Mouse (Mus musculus): ENCODE results near the gene Cldn7.
"Not testable (repeated sequence)": the region's sequence is repeated elsewhere in the genome, so short reads cannot be mapped to it uniquely, and the experiment has no call there.

Gene Cldn7

GRCm38 (mm10) chr11:69992932-69993331 lies 28.4 kb downstream of the Cldn7 start:
- no peak for DNase-seq

GRCm38 (mm10) chr11:69994401-69995090 lies 30.0 kb downstream of the Cldn7 start:
- DNase-seq = no peak

- peak; percentile 95 for DNase-seq
These were observed 30.9 kb downstream of the Cldn7 start, which contains the start of gene Phf23 for GRCm38 (mm10) chr11:69995391-69995960. Gene Phf23 (plus strand): TSS chr11:69995777.

DNA sequence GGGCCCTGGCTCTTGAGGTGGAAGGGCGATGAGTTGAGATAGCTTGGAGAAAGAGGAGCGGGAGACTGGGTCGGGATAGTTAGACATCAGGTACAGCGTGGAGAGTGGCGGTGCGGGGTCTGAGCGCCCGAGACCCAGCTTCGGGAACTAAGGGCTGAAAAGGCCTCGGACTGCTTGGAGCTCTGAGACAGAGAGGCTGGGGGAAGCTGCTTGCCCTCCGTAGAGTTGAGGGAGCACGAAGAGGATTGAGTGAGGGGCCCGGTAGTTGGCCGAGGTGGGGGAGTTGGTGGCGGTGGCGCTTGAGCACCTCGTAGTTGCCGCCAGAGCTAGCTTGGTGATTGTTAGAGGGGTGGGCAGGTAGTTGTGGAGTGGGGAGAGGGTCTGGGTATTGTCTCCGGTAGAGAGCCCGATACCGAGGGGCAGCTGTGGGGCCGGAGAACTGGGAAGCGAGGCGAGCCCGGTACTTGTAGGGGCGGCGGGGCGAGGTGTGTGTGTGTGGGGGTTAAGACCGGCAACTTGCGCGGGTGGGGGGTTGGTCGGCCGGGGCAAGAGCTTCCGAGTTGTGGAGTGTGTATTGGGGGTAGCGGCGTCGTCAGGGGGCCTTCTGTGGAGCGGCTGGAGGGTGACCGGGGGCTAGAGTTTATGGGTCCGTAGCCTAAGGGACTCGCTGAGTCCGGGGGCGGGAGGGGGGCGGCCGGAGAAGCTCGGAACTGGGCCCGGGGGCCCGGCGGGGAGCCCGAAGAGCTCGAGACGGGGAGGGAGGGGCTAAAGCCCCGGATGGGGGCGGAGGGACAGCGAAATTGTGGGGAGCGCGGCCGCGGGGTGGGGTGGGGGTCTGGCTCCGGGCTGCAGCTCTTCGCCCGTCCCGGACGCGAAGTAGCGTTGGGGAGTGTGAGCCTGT lies 31.8 kb downstream of the Cldn7 start:
- peak; percentile 83 for DNase-seq

DNA sequence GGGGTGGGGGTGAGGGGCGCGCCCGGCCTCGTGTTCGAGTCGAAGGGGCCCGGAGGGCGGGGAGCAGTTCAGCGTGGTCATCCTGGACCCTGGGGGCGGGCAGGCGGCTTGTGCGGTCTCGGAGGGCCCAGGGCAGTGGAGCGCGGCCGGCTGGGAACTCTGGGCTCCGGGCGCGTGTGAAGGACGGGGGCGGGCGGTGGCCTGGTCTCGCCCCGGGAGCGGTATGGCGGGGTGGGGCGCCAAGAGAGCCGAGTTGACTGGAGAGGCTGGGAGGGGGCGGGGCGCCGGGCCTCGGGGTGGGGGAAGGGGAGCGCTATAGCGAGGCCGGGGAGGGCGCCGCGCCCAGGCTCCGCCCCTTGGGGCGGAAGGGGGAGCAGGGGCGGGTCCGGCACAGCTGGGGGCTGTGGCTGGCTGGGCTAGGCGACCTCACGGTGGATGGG lies 32.5 kb downstream of the Cldn7 start:
- DNase-seq = peak; percentile 97

DNA sequence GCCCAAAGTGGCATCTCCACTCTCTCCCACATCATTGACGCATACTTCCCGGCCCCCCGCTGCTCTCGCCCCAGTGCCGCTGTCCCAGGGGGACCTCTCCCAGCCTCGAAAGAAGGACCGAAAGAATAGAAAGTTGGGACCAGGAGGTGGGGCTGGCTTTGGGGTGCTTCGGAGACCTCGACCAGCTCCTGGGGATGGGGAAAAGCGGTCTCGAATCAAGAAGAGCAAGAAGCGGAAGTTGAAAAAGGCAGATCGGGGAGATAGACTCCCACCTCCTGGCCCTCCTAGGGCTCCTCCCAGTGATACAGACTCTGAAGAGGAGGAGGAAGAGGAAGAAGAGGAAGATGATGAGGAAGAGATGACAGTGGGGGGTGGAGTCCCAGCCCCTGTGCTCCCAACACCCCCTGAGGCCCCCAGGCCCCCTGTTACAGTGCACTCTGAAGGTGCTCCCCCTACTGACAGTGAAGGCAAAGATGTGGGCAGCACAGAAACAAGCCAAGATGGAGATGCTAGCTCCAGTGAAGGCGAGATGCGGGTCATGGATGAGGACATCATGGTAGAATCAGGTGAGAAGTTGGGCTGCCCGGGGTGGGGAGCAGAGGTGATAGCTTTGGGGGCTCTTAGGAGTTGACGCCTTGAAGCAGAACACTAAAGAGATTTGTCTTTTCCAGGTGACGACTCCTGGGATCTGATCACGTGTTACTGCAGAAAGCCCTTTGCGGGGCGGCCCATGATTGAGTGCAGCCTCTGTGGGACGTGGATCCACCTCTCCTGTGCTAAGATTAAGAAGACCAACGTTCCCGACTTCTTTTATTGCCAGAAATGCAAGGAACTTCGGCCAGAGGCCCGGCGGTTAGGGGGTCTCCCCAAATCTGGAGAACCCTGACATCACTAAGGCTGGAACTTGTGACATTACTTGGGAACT lies 34.2 kb downstream of the Cldn7 start:
- peak; percentile 50 for DNase-seq

- no peak for DNase-seq
These were observed 35.1 kb downstream of the Cldn7 start for GRCm38 (mm10) chr11:69999666-70000065.

DNA sequence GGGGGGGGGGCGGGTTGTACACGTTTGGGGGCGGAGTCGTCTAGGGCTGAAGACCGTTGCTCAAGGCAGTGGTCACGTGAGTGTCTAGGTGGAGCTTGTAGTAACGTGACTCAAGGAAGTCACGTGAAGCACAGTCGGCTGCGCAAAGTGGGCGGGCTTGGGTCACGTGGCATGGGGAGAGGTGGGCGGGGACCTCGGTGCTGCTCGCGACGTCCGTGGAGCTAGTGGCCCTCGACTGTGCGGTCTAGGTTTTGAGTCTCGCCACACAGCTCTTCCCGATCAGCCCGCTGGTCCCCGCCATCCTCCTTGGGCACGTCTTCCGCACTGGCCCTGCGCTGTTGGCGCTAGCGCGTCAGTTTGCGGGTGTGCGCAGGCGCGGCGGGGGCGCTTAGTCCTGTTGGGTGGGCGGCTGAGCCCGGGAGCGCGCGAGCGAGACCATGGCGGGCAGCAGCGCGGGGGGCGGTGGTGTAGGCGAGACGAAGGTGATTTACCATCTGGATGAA lies 35.9 kb downstream of the Cldn7 start, which contains the start of gene Dvl2:
TSS of gene Dvl2 (plus strand) at position 200 of the 503 bp plus-strand sequence.
- peak; percentile 93 for DNase-seq

GRCm38 (mm10) chr11:70001159-70001558 lies 36.6 kb downstream of the Cldn7 start:
- DNase-seq = no peak

DNA sequence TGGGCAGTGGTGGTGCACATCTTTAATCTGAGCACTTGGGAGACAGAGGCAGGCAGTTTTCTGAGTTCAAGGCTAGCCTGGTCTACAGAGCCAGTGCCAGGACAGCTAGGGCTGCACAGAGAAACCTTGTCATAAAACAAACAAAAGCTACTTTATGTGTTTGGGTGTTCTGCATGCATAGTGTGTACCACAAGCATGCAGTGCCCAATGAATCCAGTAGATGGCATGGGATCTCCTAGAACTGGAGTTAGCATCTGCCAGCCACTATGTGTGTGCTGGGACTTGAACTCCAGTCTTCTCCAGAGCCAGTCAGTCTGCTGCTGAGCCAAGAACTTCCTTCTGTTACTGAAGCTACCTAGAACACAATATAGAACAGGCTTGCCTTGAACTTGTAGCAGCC lies 37.3 kb downstream of the Cldn7 start:
- peak; percentile 86 for DNase-seq

DNA sequence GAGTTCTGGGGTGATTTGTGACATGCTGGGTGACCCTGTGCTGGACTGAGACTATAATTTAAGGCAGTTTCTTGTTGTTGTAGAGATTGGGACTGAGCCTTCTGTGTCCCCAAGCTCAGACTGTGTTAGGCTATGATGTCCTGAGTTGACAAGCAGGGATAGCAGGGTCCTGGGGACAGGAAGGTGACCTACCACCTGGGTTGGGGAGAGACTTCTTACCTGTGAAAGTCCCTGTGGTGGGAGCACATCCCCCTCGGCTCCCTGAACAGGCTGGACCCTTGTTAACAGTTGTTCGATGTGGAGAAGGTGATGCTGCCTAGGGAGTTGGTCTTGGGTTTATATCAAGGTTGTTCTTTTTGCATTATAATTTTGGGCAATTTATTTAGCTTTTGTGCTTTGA lies 37.9 kb downstream of the Cldn7 start:
- no peak for DNase-seq

- peak; percentile 71 for DNase-seq
These were observed 40.9 kb downstream of the Cldn7 start for GRCm38 (mm10) chr11:70005521-70005920.

DNA sequence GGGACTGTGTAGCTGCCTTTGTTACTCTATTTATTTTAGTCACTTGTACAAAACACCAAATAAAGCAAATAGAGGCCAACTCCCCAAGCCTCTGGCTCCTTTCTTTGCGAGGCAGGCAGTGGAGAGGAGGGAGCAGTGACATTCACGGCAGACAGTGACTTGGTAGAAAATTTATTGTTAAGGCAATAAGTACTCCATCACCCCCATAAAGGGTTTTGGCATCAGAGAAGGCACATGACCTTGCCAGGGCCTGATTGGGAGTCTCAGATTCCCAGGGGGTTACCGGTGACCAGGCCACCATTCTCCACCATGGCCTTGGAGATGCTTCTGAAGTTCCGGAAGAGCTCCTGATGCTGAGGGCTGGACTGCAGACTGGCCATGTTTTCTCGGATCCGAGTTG lies 45.5 kb downstream of the Cldn7 start:
- DNase-seq = no peak

- DNase-seq = no peak
These were observed 46.0 kb downstream of the Cldn7 start for GRCm38 (mm10) chr11:70010548-70010947.

DNA sequence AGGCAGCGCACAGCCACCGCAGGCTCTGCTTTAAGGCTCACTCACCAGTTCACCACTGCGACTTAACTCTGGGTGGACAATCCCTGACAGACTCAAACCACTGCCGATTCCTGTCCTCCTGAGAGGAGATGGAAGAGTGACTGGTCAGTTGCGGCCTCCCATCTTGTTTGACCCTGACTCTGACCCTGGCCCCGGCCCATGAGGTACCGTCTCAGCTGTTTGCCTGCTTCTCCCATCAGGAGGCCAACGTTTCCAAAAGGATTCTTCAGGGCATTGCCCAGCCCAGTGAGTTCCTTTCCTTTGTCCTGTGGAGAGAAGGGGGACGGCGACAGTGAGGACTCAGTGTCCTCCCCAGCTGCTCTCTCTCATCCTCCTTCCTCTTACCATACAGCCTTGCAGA lies 46.4 kb downstream of the Cldn7 start:
- DNase-seq = no peak

DNA sequence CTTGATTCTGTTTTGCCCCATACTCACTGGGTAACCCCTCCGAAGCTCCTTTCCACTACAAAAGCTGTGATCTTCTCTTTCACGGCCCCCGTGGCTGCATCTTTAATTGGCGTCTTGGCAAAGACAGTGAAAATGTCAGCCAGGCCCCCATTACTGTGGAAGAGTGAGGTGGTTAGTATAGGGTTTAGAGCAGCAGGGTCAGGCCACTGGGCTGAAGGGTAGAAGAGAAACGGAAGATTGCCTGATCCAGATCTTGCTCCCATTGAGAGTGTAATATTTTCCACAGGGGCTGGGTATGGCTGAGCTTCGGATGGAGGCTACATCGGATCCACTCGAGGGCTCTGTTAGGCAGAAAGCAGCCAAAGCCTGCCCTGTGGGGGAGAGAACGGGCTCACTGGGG lies 48.4 kb downstream of the Cldn7 start:
- DNase-seq = no peak

- no peak for DNase-seq
These were observed 48.8 kb downstream of the Cldn7 start for GRCm38 (mm10) chr11:70013408-70013807.

GRCm38 (mm10) chr11:70014051-70014450 lies 49.5 kb downstream of the Cldn7 start:
- DNase-seq = no peak

GRCm38 (mm10) chr11:70014880-70015558 lies 50.4 kb downstream of the Cldn7 start, which contains the start of gene Acadvl:
Gene Acadvl (minus strand): TSS chr11:70015411.
- peak; percentile 92 for DNase-seq

- no peak for DNase-seq
These were observed 51.1 kb downstream of the Cldn7 start for GRCm38 (mm10) chr11:70015677-70016076.

GRCm38 (mm10) chr11:70016177-70016576 lies 51.6 kb downstream of the Cldn7 start:
- DNase-seq = not testable (repeated sequence)
